Mouse (Mus musculus) brain, embryonic 14.5 days (tissue): ENCODE data around the gene Gm4131. TPM values are rescaled to one million over a fixed set of nuclear protein-coding genes. Genes with fewer than 3 reads are reported as not detected.

Source experiments
- DNase-seq: peaks from one replicate; pipeline ENCODE4 v3.0.0-alpha.2; 2011; ENCODE audit warnings: low read depth
- CTCF ChIP-seq: fragments of 200-500 bp; IDR thresholded peaks from 2 replicates; pipeline ENCODE4 v1.5.1; 2012; ENCODE audit warnings: inconsistent platforms, mild to moderate bottlenecking, moderate library complexity, borderline replicate concordance; ENCODE audit not compliant: insufficient read depth, insufficient read length; ENCODE audit errors: extremely low read depth
- POLR2A ChIP-seq: fragments of 200-500 bp; IDR thresholded peaks from 2 replicates; pipeline ENCODE4 v1.6.1; 2012; ENCODE audit warnings: mild to moderate bottlenecking, inconsistent platforms, borderline replicate concordance; ENCODE audit not compliant: poor library complexity, insufficient read depth, insufficient read length, severe bottlenecking; ENCODE audit errors: extremely low read depth
- polyA plus RNA-seq: library from polyadenylated mRNA; depleted of rRNA; stranded (reverse); fragments of >200 nt; gene quantifications from 2 replicates; pipeline ENCODE4 v1.2.3, GENCODE M21; 2012; rRNA removed

Gene Gm4131
- polyA plus RNA-seq, 1 experiment: not detected

DNA sequence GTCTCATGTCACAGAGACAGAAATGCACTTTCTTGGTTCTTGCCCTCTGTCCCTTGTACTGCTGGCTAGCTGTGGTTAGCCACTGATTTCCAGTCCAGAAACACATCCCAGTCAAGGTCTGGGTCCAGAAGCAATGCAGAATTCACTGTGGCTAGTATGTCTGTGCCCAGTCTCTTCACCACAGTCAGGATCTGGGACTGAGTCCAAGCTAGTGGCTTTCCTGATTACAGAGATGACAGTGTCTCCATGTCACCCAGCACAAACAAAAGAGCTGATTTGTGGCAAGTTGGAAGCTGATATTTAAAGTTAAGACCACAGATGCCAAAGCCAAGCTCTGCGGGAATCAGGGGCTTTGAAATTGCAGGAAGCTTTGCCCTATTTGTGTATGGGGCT is 150.0 kb downstream of the Gm4131 start:
- no peak for TF ChIP-seq POLR2A
- no peak for TF ChIP-seq CTCF
- peak; percentile 96 for DNase-seq

DNA sequence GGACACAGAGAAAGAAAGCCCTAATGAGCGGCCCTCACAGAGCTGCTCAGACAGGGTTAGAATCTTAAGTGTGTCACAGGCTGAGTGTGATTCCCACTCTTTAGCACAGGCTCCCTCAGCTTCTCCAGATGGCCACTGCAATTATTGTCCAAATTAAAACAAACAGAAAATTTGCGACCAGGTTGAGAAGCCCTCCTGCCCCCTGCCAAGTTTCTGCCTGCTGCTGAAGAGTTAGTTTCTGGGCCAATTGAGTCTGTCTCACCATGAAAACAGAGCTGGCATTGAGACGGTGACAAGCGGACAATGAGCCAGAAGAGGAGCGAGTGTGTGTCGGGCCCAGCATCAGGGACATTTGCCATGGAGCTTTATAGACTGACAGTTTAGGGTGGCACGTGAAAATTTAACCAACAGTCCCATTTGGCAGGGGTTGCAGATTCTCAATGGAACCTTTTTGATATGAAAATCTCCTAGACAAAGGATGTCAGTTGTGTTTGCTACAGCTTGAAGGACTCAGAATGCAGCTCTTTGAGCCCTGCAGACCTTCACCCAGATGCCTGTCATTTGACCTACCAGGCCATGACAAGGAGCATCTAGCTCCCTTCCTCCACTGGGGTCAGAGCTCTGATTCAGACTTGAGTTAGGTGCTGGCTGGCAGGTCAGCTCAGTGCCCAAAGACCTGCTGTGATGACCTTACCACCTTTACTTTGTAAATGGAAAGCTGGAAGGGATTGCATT is 150.5 kb downstream of the Gm4131 start:
- TF ChIP-seq CTCF: no peak
- TF ChIP-seq POLR2A: no peak
- DNase-seq: peak; percentile 99

Other genes with a start within 250 kb of the Gm4131 start
- 1.1 and 2.0 TPM in 2 replicates for gene Gucy1b2, start 110.6 kb downstream of the Gm4131 start, polyA plus RNA-seq
- gene Fam124a, start 11.2 kb downstream of the Gm4131 start, polyA plus RNA-seq: 29.2 and 40.4 TPM in 2 replicates
- gene Serpine3, start 96.7 kb upstream of the Gm4131 start, polyA plus RNA-seq: 0.11 TPM in 1 of 2 replicates, not detected in the other
- 14.0 and 17.4 TPM in 2 replicates for gene Ints6, start 194.2 kb upstream of the Gm4131 start, polyA plus RNA-seq